Mouse (Mus musculus): ENCODE data around the gene Def6. TPM values are rescaled to one million over a fixed set of nuclear protein-coding genes. Genes with fewer than 3 reads are reported as not detected.

Def6 gene
- polyA plus RNA-seq, 1 experiment from 2014 or later = 5.8 TPM

- ATAC-seq (no peak), DNase-seq (ENCODE audit: low spot score) (no peak)
- no peaks in the 10 kb centered on the region for H3K9me3 ChIP-seq (ENCODE audit: low read length)
- no peak overlapping the region for H3K9ac ChIP-seq (replicated peaks; ENCODE audit: low read depth)
- no peak overlapping the region for H3K27ac ChIP-seq (ENCODE audit: low read length)
- H3K27me3 ChIP-seq (replicated peaks; ENCODE audit: insufficient read depth, low read length) = no peaks in the 10 kb centered on the region
- H3K36me3 ChIP-seq (ENCODE audit: insufficient read depth, low read length) = peaks cover 12% of the 10 kb centered on the region; the same call in 1 of the 2 replicates
- TF ChIP-seq CTCF (IDR thresholded peaks at IDR 0.05) (no peak), EP300 (IDR thresholded peaks at IDR 0.05) (no peak)
- H3K4me3 ChIP-seq (ENCODE audit: low read depth, low read length) = no peak overlapping the region
- H3K4me2 ChIP-seq (replicated peaks; ENCODE audit: low read depth, low read length) = no peak overlapping the region
- no peaks in the 10 kb centered on the region for H3K4me1 ChIP-seq (ENCODE audit: insufficient read depth, low read depth, low read length)
- 87% methylated on average over 5 of the region's 5 CpGs for WGBS
Observed at GRCm38 (mm10) chr17:28188313-28188712, 19.3 kb upstream of the Def6 start.

DNA sequence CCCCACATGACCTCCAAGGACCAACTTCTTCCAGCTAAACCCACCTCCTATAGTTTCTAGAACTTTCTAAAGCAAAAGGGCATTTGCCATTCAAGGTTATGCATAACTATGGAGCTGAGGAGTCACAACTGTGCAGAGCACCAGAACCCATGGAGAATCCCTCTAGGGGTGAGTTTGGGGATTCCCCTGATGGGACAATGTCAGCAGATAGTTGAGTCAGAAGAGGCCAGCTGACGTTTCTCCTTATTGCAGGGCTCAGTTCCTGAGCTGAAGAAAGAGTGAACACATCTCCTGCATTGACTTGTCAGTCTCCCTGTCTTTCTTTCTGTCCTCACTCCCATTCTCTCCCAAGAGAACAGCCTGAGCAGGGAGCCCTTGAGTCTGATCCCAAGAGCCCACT, 14.8 kb upstream of the Def6 start:
- Histone ChIP-seq H3K4me1 (ENCODE audit: insufficient read depth, low read depth, low read length) (no peaks in the 10 kb centered on the region), H3K27me3 (replicated peaks; ENCODE audit: insufficient read depth, low read length) (no peaks in the 10 kb centered on the region), H3K9ac (replicated peaks; ENCODE audit: low read depth) (no peak overlapping the region), H3K9me3 (ENCODE audit: low read length) (no peaks in the 10 kb centered on the region), H3K27ac (ENCODE audit: low read length) (no peak overlapping the region), H3K4me2 (replicated peaks; ENCODE audit: low read depth, low read length) (no peak overlapping the region), H3K36me3 (ENCODE audit: insufficient read depth, low read length) (peaks cover 21% of the 10 kb centered on the region), H3K4me3 (ENCODE audit: low read depth, low read length) (no peak overlapping the region)
- ATAC-seq (no peak), DNase-seq (ENCODE audit: low spot score) (no peak)
- TF ChIP-seq CTCF (IDR thresholded peaks at IDR 0.05) (no peak), EP300 (IDR thresholded peaks at IDR 0.05) (no peak)
- WGBS = 74% methylated on average over 1 of the region's 1 CpGs

GRCm38 (mm10) chr17:28193559-28193958, 14.0 kb upstream of the Def6 start:
- Histone ChIP-seq H3K36me3 (ENCODE audit: insufficient read depth, low read length) (peaks cover 21% of the 10 kb centered on the region), H3K9ac (replicated peaks; ENCODE audit: low read depth) (no peak overlapping the region), H3K27me3 (replicated peaks; ENCODE audit: insufficient read depth, low read length) (no peaks in the 10 kb centered on the region), H3K4me3 (ENCODE audit: low read depth, low read length) (no peak overlapping the region), H3K27ac (ENCODE audit: low read length) (no peak overlapping the region), H3K9me3 (ENCODE audit: low read length) (no peaks in the 10 kb centered on the region), H3K4me2 (replicated peaks; ENCODE audit: low read depth, low read length) (no peak overlapping the region), H3K4me1 (ENCODE audit: insufficient read depth, low read depth, low read length) (no peaks in the 10 kb centered on the region)
- TF ChIP-seq EP300 (IDR thresholded peaks at IDR 0.05) (no peak), CTCF (IDR thresholded peaks at IDR 0.05) (no peak)
- 86% methylated on average over 3 of the region's 3 CpGs for whole genome bisulfite sequencing
- DNase-seq (ENCODE audit: low spot score) = no peak
- no peak for ATAC-seq

GRCm38 (mm10) chr17:28195033-28195432, 12.5 kb upstream of the Def6 start:
- H3K9me3 ChIP-seq (ENCODE audit: low read length) = no peaks in the 10 kb centered on the region
- ATAC-seq (no peak), DNase-seq (ENCODE audit: low spot score) (no peak)
- H3K4me1 ChIP-seq (ENCODE audit: insufficient read depth, low read depth, low read length) = no peaks in the 10 kb centered on the region
- H3K27ac ChIP-seq (ENCODE audit: low read length) = no peak overlapping the region
- H3K27me3 ChIP-seq (replicated peaks; ENCODE audit: insufficient read depth, low read length) = no peaks in the 10 kb centered on the region
- peaks cover 21% of the 10 kb centered on the region for H3K36me3 ChIP-seq (ENCODE audit: insufficient read depth, low read length)
- no peak overlapping the region for H3K4me3 ChIP-seq (ENCODE audit: low read depth, low read length)
- no peak overlapping the region for H3K9ac ChIP-seq (replicated peaks; ENCODE audit: low read depth)
- WGBS = 93% methylated on average over 10 of the region's 10 CpGs
- TF ChIP-seq CTCF (IDR thresholded peaks at IDR 0.05) (no peak), EP300 (IDR thresholded peaks at IDR 0.05) (no peak)
- H3K4me2 ChIP-seq (replicated peaks; ENCODE audit: low read depth, low read length) = no peak overlapping the region

DNA sequence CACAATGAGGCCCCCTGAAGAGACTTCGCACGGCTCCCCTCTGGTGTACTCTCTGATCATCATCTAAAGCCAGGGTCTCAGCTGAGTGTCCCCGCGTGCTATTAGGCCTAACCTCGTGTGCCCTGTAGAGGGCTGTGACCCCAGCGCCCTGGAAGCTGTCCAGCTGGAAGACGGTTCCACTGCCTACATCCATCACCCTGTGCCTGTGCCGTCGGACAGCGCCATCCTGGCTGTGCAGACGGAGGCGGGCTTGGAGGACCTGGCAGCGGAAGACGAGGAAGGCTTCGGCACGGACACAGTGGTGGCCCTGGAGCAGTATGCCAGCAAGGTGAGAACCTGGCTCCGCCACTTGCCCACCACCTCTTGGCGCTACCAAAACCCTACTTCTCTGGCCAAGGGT, 9.9 kb upstream of the Def6 start:
- ATAC-seq (peak; percentile 28; the same call in 1 of the 2 replicates), DNase-seq (ENCODE audit: low spot score) (no peak)
- Histone ChIP-seq H3K9ac (replicated peaks; ENCODE audit: low read depth) (no peak overlapping the region), H3K4me1 (ENCODE audit: insufficient read depth, low read depth, low read length) (no peaks in the 10 kb centered on the region), H3K4me3 (ENCODE audit: low read depth, low read length) (no peak overlapping the region), H3K9me3 (ENCODE audit: low read length) (no peaks in the 10 kb centered on the region), H3K27ac (ENCODE audit: low read length) (no peak overlapping the region), H3K27me3 (replicated peaks; ENCODE audit: insufficient read depth, low read length) (no peaks in the 10 kb centered on the region), H3K4me2 (replicated peaks; ENCODE audit: low read depth, low read length) (no peak overlapping the region), H3K36me3 (ENCODE audit: insufficient read depth, low read length) (peaks cover 14% of the 10 kb centered on the region)
- 59% methylated on average over 18 of the region's 18 CpGs for WGBS
- no peak for TF ChIP-seq EP300 (IDR thresholded peaks at IDR 0.05)
- no peak for TF ChIP-seq CTCF (IDR thresholded peaks at IDR 0.05)

GRCm38 (mm10) chr17:28201982-28202381, 5.6 kb upstream of the Def6 start:
- peak; percentile 74 for ATAC-seq
- WGBS = 54% methylated on average over 14 of the region's 14 CpGs
- DNase-seq (ENCODE audit: low spot score) = no peak
- Histone ChIP-seq H3K9me3 (ENCODE audit: low read length) (no peaks in the 10 kb centered on the region), H3K4me3 (ENCODE audit: low read depth, low read length) (no peak overlapping the region), H3K36me3 (ENCODE audit: insufficient read depth, low read length) (peaks cover 10% of the 10 kb centered on the region; the same call in 1 of the 2 replicates), H3K27me3 (replicated peaks; ENCODE audit: insufficient read depth, low read length) (no peaks in the 10 kb centered on the region), H3K4me1 (ENCODE audit: insufficient read depth, low read depth, low read length) (no peaks in the 10 kb centered on the region), H3K9ac (replicated peaks; ENCODE audit: low read depth) (no peak overlapping the region), H3K4me2 (replicated peaks; ENCODE audit: low read depth, low read length) (no peak overlapping the region), H3K27ac (ENCODE audit: low read length) (no peak overlapping the region)
- no peak for TF ChIP-seq EP300 (IDR thresholded peaks at IDR 0.05)
